Mouse (Mus musculus) liver, postnatal 0 days (tissue): Measurements from ENCODE around the gene Uqcc2.

ENCODE experiments used
- CTCF ChIP-seq: sonication (generic); IDR thresholded peaks from 2 replicates; pipeline ENCODE4 v1.5.1; 2016; ENCODE audit warnings: antibody characterized with exemption, low read depth
- EP300 ChIP-seq: IDR thresholded peaks from 2 replicates; pipeline ENCODE4 v1.6.1; 2016; ENCODE audit warnings: antibody characterized with exemption, low read depth, mild to moderate bottlenecking

- TF ChIP-seq EP300 = no peak
- no peak for TF ChIP-seq CTCF
Measured at GRCm38 (mm10) chr17:27119954-27120353, 13.8 kb downstream of the Uqcc2 start.
